Comparison of ENCODE assay signal across 8 mouse cellular contexts in genomic region chr17:26068831-26069739, GRCm38 (mm10). TPM values are rescaled to one million over a fixed set of nuclear protein-coding genes. Genes with fewer than 3 reads are reported as not detected.
DNase-seq lines count a peak whose midpoint lies in the region; ATAC-seq lines count a peak whose summit lies in the region.

Rab11fip3 (minus strand) TSS chr17:26069555.

- peak within 1 kb of the TSS; percentile 88 for H3K4me3 ChIP-seq in intestine, embryonic 15.5 days (replicated peaks)

- intact Hi-C loops in left cerebral cortex, postnatal 25 days (cut with DNase I) = loop anchor here (2.0 kb wide), 1 partner anchor 28 kb away; no protein-coding TSS in a partner anchor

- no peaks in the 10 kb centered on the region for H3K9me3 ChIP-seq in intestine, embryonic 15.5 days

- peaks cover 31% of the 10 kb centered on the region for H3K4me1 ChIP-seq in intestine, embryonic 15.5 days (replicated peaks)

- H3K27me3 ChIP-seq in intestine, embryonic 15.5 days (replicated peaks) = peaks cover 4% of the 10 kb centered on the region; the same call in 1 of the 2 replicates

- no peaks in the 10 kb centered on the region; the same call in 1 of the 2 replicates for H3K36me3 ChIP-seq in intestine, embryonic 15.5 days

- peak within 1 kb of the TSS; percentile 77 for H3K9ac ChIP-seq in intestine, embryonic 15.5 days

- DNase-seq in urinary bladder, adult 18-20 months (ENCODE audit: low spot score in 2 of 2) = peak; percentile 64 to 84
- DNase-seq in urinary bladder, postnatal 10 days (ENCODE audit: low spot score) = no peak
- peak; percentile 92 for DNase-seq in embryo, embryonic 9.5 days (ENCODE audit: extremely low spot score)
- DNase-seq in gastrocnemius, postnatal 4 days (ENCODE audit: low spot score in 2 of 2) = peak; percentile 43 to 71
- DNase-seq in left cerebral cortex, postnatal 25 days (ENCODE audit: low spot score in 2 of 2) = peak; percentile 84 to 87
- peak; percentile 93 for DNase-seq in mesoderm, embryonic 11.5 days (ENCODE audit: low read depth, low spot score)
- DNase-seq in right cerebral cortex, postnatal 36 days (ENCODE audit: low spot score in 2 of 2) = peak; percentile 73 to 75

- under 1% methylated on average over 94 of the region's 94 CpGs for WGBS in intestine, embryonic 15.5 days

- peak; percentile 96 for ATAC-seq in intestine, embryonic 15.5 days

- peak within 1 kb of the TSS; percentile 56 for H3K27ac ChIP-seq in intestine, embryonic 15.5 days

- peak within 1 kb of the TSS; percentile 97 for H3K4me2 ChIP-seq in intestine, embryonic 15.5 days (replicated peaks)

RNA-seq across cellular contexts. Expression of gene Rab11fip3, which starts in this region (rescaled TPM):
- total RNA-seq in gastrocnemius, postnatal 4 days (2021) = 10 to 100 TPM; 36.8 to 41.4 TPM
- 12.4 and 13.6 TPM in 2 replicates for polyA plus RNA-seq in intestine, embryonic 15.5 days (2015; fragmentation: Nextera tagmentation; extraction: Ambion mirVana)
- total RNA-seq in left cerebral cortex, postnatal 25 days (2021) = 100 to 1,000 TPM in 1 of 2 experiments, 10 to 100 TPM in 1; 95.8 to 103 TPM
